Mouse (Mus musculus): ENCODE measurements around the gene Hfm1. TPM values are rescaled to one million over a fixed set of nuclear protein-coding genes. Genes with fewer than 3 reads are reported as not detected.

Gene Hfm1
- polyA plus RNA-seq, 1 experiment = 2.5 TPM

- DNase-seq (ENCODE audit: extremely low spot score in 1 of 2, low spot score in 1 of 2) = no peak
These were observed 72.8 kb downstream of the Hfm1 start for GRCm38 (mm10) chr5:106853284-106853683.

GRCm38 (mm10) chr5:106847045-106847444 is 79.1 kb downstream of the Hfm1 start:
- no peak for DNase-seq (ENCODE audit: extremely low spot score in 1 of 2, low spot score in 1 of 2)

- no peak for DNase-seq (ENCODE audit: extremely low spot score in 1 of 2, low spot score in 1 of 2)
These were observed 82.2 kb downstream of the Hfm1 start for GRCm38 (mm10) chr5:106843906-106844305.

GRCm38 (mm10) chr5:106833025-106833424 is 93.1 kb downstream of the Hfm1 start:
- no peak for DNase-seq (ENCODE audit: extremely low spot score in 1 of 2, low spot score in 1 of 2)

GRCm38 (mm10) chr5:106831401-106831800 is 94.7 kb downstream of the Hfm1 start:
- no peak for DNase-seq (ENCODE audit: extremely low spot score in 1 of 2, low spot score in 1 of 2)

- DNase-seq (ENCODE audit: extremely low spot score in 1 of 2, low spot score in 1 of 2) = no peak
These were observed 95.3 kb downstream of the Hfm1 start for GRCm38 (mm10) chr5:106830775-106831174.

GRCm38 (mm10) chr5:106826740-106827139 is 99.4 kb downstream of the Hfm1 start:
- DNase-seq (ENCODE audit: extremely low spot score in 1 of 2, low spot score in 1 of 2) = no peak

- no peak for DNase-seq (ENCODE audit: extremely low spot score in 1 of 2, low spot score in 1 of 2)
These were observed 100.1 kb downstream of the Hfm1 start for GRCm38 (mm10) chr5:106826044-106826443.

GRCm38 (mm10) chr5:106825301-106825853 is 100.7 kb downstream of the Hfm1 start:
- DNase-seq (ENCODE audit: extremely low spot score in 1 of 2, low spot score in 1 of 2) = peak in 1 of 2 experiments; percentile 27

- DNase-seq (ENCODE audit: extremely low spot score in 1 of 2, low spot score in 1 of 2) = no peak
These were observed 101.4 kb downstream of the Hfm1 start for GRCm38 (mm10) chr5:106824716-106825115.

- DNase-seq (ENCODE audit: extremely low spot score in 1 of 2, low spot score in 1 of 2) = no peak
These were observed 106.5 kb downstream of the Hfm1 start for GRCm38 (mm10) chr5:106819630-106820029.

GRCm38 (mm10) chr5:106815923-106816654 is 110.0 kb downstream of the Hfm1 start:
- no peak for DNase-seq (ENCODE audit: extremely low spot score in 1 of 2, low spot score in 1 of 2)

- DNase-seq (ENCODE audit: extremely low spot score in 1 of 2, low spot score in 1 of 2) = no peak
These were observed 111.5 kb downstream of the Hfm1 start for GRCm38 (mm10) chr5:106814611-106815010.

- DNase-seq (ENCODE audit: extremely low spot score in 1 of 2, low spot score in 1 of 2) = peak in 1 of 2 experiments; percentile 54
These were observed 123.0 kb downstream of the Hfm1 start for GRCm38 (mm10) chr5:106803094-106803493.

- DNase-seq (ENCODE audit: extremely low spot score in 1 of 2, low spot score in 1 of 2) = peak; percentile 61 to 93
These were observed 124.0 kb downstream of the Hfm1 start for GRCm38 (mm10) chr5:106801886-106802798.

- no peak for DNase-seq (ENCODE audit: extremely low spot score in 1 of 2, low spot score in 1 of 2)
These were observed 124.8 kb downstream of the Hfm1 start for GRCm38 (mm10) chr5:106801215-106801863.

- DNase-seq (ENCODE audit: extremely low spot score in 1 of 2, low spot score in 1 of 2) = no peak
These were observed 128.2 kb downstream of the Hfm1 start for GRCm38 (mm10) chr5:106797896-106798295.

GRCm38 (mm10) chr5:106791241-106791572 is 134.9 kb downstream of the Hfm1 start:
- DNase-seq (ENCODE audit: extremely low spot score in 1 of 2, low spot score in 1 of 2) = no peak

- no peak for DNase-seq (ENCODE audit: extremely low spot score in 1 of 2, low spot score in 1 of 2)
These were observed 135.5 kb downstream of the Hfm1 start for GRCm38 (mm10) chr5:106790496-106791240.
